Mouse (Mus musculus) bone marrow macrophage, adult 2 months (primary cell): ENCODE results near the gene Tle6. TPM values are rescaled to one million over a fixed set of nuclear protein-coding genes. Genes with fewer than 3 reads are reported as not detected.

Experiments
- H3K27ac ChIP-seq: 2 replicates; pipeline ENCODE4 v1.5.1; 2012; ENCODE audit warnings: low read depth, low read length; ENCODE audit not compliant: insufficient read depth
- H3K4me1 ChIP-seq: 2 replicates; pipeline ENCODE4 v1.6.1; 2012; ENCODE audit warnings: low read length; ENCODE audit not compliant: control insufficient read depth, insufficient read depth
- H3K4me3 ChIP-seq: 2 replicates; pipeline ENCODE4 v1.5.1; 2012; ENCODE audit warnings: mild to moderate bottlenecking, low read length, moderate library complexity; ENCODE audit not compliant: insufficient read depth
- CTCF ChIP-seq: IDR thresholded peaks from 2 replicates; pipeline ENCODE4 v1.5.1; 2012; ENCODE audit warnings: low read depth, mild to moderate bottlenecking, low read length, moderate library complexity
- POLR2A ChIP-seq: IDR thresholded peaks from 2 replicates; pipeline ENCODE4 v1.6.1; 2012; ENCODE audit warnings: mild to moderate bottlenecking, low read depth, low read length, borderline replicate concordance
- polyA plus RNA-seq: library from polyadenylated mRNA; stranded (reverse); fragments of >200 nt; gene quantifications from 2 replicates; pipeline ENCODE4 v1.2.4, GENCODE M21; 2012; ENCODE audit not compliant: missing spikeins, insufficient read depth, insufficient read length

Gene Tle6
- polyA plus RNA-seq, 1 experiment: 47.9 TPM

- TF ChIP-seq CTCF: no peak
- TF ChIP-seq POLR2A: no peak
- no peaks in the 10 kb centered on the region for H3K4me1 ChIP-seq
- H3K4me3 ChIP-seq: no peak overlapping the region
- H3K27ac ChIP-seq: no peak overlapping the region
Observed at GRCm38 (mm10) chr10:81593935-81594334, 6.9 kb downstream of the Tle6 start.

- Histone ChIP-seq H3K4me1 (no peaks in the 10 kb centered on the region), H3K4me3 (no peak overlapping the region), H3K27ac (no peak overlapping the region)
- TF ChIP-seq CTCF (no peak), POLR2A (no peak)
Observed at GRCm38 (mm10) chr10:81593223-81593622, 7.7 kb downstream of the Tle6 start.

- Histone ChIP-seq H3K27ac (no peak overlapping the region), H3K4me3 (no peak overlapping the region), H3K4me1 (no peaks in the 10 kb centered on the region)
- TF ChIP-seq CTCF (no peak), POLR2A (no peak)
Observed at GRCm38 (mm10) chr10:81592631-81593030, 8.2 kb downstream of the Tle6 start.

GRCm38 (mm10) chr10:81591846-81592245 is 9.0 kb downstream of the Tle6 start:
- Histone ChIP-seq H3K27ac (no peak overlapping the region), H3K4me1 (no peaks in the 10 kb centered on the region), H3K4me3 (no peak overlapping the region)
- TF ChIP-seq CTCF: no peak
- no peak for TF ChIP-seq POLR2A

GRCm38 (mm10) chr10:81588739-81589138 is 12.1 kb downstream of the Tle6 start:
- Histone ChIP-seq H3K27ac (no peak overlapping the region), H3K4me3 (no peak overlapping the region), H3K4me1 (no peaks in the 10 kb centered on the region)
- TF ChIP-seq POLR2A: no peak
- no peak for TF ChIP-seq CTCF

GRCm38 (mm10) chr10:81583347-81583746 is 17.5 kb downstream of the Tle6 start:
- no peak for TF ChIP-seq POLR2A
- no peak for TF ChIP-seq CTCF
- Histone ChIP-seq H3K4me1 (no peaks in the 10 kb centered on the region), H3K4me3 (no peak overlapping the region), H3K27ac (no peak overlapping the region)

GRCm38 (mm10) chr10:81580441-81581070 is 20.3 kb downstream of the Tle6 start:
- Histone ChIP-seq H3K27ac (no peak overlapping the region), H3K4me1 (no peaks in the 10 kb centered on the region; the same call in 1 of the 2 replicates), H3K4me3 (peak overlapping the region; percentile 18; the same call in 1 of the 2 replicates)
- TF ChIP-seq POLR2A (no peak), CTCF (no peak)

- Histone ChIP-seq H3K27ac (no peak overlapping the region), H3K4me1 (no peaks in the 10 kb centered on the region; the same call in 1 of the 2 replicates), H3K4me3 (no peak overlapping the region)
- TF ChIP-seq POLR2A (no peak), CTCF (no peak)
Observed at GRCm38 (mm10) chr10:81579967-81580366, 20.9 kb downstream of the Tle6 start.

GRCm38 (mm10) chr10:81575695-81576094 is 25.2 kb downstream of the Tle6 start:
- Histone ChIP-seq H3K4me1 (peaks cover 5% of the 10 kb centered on the region; the same call in 1 of the 2 replicates), H3K27ac (no peak overlapping the region), H3K4me3 (peak overlapping the region; percentile 61)
- TF ChIP-seq CTCF: no peak
- no peak for TF ChIP-seq POLR2A

- peak overlapping the region; percentile 61 for H3K4me3 ChIP-seq
- H3K27ac ChIP-seq: no peak overlapping the region
- H3K4me1 ChIP-seq: peaks cover 5% of the 10 kb centered on the region; the same call in 1 of the 2 replicates
- TF ChIP-seq CTCF (no peak), POLR2A (no peak)
Observed at GRCm38 (mm10) chr10:81575208-81575631, 25.7 kb downstream of the Tle6 start.
